Mouse (Mus musculus): ENCODE data around the gene Sdhaf3.

Sdhaf3 gene

DNA sequence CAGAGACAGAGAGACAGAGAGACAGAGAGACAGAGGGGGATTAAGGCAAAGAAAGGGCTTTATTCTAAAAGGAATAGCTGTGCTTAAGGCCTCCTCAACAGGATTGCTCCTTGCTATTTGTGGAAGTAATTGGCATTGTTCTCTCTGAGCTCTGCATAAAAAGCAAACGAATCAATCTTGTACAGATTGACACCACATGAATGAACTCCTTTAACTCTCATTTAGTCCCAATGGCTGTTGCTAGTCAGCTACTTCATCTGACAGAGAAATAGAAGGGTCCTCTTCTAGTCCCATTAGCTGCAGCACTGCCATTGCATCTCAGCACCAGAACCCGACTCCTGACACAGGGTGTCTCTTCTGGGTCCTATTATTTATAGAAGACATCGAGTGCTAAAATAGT, 113.0 kb downstream of the Sdhaf3 start:
- no peak for DNase-seq (ENCODE audit: low read depth, low spot score)

DNA sequence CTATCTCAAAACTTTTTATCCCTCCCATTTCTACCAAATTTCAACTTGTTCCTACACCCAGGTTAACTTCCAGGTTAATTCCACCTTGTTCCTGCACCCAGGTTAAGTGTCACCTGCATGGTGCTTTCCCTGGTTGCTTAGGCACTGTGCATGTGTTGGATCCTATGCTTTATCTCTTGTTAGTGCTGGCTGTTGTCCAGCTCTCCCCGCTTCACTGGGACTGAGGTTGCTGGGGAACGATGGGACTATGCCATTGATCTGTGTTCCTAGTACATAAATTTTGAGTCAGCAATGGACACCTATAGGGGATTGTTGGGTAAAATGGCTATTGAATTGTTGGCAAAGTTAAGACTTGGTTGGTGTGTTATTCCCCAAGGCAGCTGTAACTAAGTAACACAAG, 113.7 kb downstream of the Sdhaf3 start:
- DNase-seq (ENCODE audit: low read depth, low spot score) = no peak

DNA sequence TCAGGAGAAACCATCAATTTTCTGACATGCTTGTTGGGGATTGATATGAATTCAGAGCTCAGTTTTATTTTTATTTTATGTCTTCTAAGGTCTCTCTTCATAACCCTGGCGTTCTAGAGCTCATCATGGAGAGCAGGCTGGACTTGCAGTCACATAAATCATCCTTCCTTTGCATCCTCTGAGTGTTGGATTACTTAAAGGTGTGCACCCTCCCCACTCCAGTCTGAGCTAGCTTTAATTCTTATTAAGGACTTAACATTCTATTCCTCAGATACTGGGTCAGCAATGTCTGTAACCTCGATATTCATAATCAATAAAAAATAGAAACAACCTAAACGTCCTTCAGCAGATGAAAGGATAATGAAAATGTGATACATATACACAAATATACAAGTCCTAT, 126.2 kb downstream of the Sdhaf3 start:
- no peak for DNase-seq (ENCODE audit: low read depth, low spot score)

DNA sequence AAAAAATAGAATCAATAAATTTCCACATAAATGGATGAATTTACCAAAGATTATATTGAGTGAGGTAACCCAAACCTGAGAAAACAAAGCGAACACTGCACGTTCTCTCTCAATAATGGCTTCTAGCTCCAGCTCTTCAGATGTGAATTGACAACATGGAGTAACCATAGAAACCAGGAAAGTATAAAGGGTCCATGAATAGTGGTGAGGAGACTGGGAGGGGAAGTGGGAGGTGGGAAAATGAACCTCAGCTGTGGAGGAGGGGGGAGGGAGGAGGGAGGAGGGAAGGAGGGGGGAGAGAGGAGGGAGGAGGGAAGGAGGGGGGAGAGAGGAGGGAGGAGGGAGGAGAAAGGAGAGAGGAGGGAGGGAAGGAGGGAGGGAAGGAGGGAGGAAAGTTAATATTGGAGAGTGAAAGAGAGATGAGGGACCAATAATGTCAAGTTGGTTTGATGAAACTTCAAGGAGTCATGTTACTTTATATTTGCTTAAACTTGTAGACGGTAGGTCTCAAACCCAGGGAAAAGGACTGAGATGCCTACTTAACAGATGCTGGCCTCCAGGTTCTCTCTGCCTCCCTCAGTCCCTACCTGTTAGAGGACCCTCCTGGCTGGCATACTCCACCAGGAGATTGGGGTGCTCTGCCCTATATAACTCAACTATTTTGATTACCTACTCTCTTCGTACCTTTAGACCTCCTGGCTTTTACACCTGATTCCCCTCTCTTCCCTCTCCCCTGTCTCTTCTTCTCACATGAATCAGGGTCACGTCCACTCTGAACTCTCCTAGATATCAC, 126.9 kb downstream of the Sdhaf3 start:
- no peak for DNase-seq (ENCODE audit: low read depth, low spot score)

DNA sequence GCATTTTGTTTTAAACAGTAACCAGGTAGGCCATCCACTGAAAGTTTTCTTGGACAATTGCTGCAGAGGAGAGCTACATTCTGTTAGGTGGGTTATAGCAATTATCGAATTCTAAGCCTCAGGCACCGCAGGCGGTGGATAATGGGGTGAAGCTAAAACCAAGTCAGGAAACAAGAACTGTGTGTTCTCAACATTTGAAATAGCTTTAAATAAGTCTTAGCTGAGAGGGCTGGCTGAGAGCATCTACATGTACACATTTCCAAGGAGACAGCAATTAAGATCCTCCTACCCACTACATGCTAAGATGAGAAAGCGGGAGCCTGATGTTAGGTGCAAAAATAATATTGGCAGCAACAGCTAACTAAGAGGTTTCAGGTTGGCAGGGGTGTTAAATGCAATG, 127.9 kb downstream of the Sdhaf3 start:
- DNase-seq (ENCODE audit: low read depth, low spot score) = peak; percentile 54

DNA sequence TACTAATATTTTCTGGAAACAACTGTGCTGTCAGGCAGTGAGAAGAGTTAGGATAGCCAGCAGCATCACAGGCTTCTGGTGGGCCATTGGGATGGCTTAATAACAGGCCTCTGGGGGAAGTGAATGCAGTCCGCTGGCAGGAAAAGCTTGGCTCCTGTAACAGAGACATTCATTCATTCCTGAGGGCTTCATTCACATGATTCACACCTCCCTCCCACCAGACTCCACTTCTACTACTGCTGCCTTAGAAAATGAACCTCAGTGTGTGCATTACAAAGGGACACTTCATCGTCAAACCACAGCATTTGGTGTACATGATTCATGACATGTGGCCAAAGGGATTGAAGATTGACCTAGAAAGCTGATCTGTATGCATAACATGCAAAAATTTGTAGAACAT, 128.6 kb downstream of the Sdhaf3 start:
- peak; percentile 38 for DNase-seq (ENCODE audit: low read depth, low spot score)

DNA sequence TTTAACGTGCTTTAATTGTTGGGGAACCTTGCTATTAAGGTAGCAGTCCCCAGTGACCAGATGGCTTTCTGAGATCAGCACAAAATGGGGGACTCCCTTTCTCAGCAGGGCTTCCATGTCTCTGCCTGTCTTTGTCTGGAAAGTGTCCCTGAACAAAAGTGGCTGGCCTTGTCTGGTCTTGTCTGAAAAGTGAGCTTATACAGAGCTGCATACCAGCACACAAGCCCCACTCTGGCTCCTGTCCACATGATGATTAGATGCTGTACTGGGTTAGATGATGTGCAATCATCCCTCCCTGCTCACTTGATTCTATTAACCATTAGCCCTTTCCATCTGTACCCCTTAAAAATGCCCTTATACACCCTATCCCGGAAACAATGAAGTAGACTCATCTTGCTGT, 129.7 kb downstream of the Sdhaf3 start:
- DNase-seq (ENCODE audit: low read depth, low spot score) = no peak

DNA sequence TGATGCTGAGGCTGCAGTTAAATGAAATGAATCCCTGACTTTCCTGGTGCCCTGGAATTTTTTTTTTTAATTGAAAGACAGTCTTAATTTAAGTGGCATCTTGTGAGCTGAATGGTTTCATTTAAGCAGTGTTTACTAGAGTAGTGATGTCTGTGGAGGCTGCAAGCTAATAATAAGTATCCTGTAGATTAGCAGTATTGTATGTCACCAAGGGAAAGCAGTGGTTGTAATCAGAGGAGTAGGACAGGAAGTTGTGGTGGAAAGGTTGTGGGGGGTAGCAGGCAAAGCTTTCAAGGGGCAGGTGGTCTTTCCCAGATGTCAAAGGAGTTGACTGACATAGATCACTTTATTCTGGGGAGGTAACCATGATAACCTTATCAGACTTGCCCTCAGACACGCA, 136.3 kb downstream of the Sdhaf3 start:
- no peak for DNase-seq (ENCODE audit: low read depth, low spot score)

Measured in brain, adult 2 months (tissue).